Mouse (Mus musculus) urinary bladder, postnatal 36 days (tissue): ENCODE measurements at regions not wholly inside any gene's neighbourhood (a gene's known extent, or its start where the extent isn't known, plus 50 kb on each side); places are given as distances from the start of the nearest gene placed in this dataset.
A peak's percentile ranks its signal among the peaks of the same experiment; 100 is the strongest.

Source experiments
- DNase-seq, 2 experiments: peaks; one replicate each; pipeline ENCODE4 v3.0.0; 2022; ENCODE audit warnings: low spot score in 2 of 2, mixed read lengths in 1 of 2

- DNase-seq: no peak
These were observed 52.0 kb upstream of the Dusp5 start for GRCm38 (mm10) chr19:53476768-53477547.

GRCm38 (mm10) chr19:53469256-53469655, 59.7 kb upstream of the Dusp5 start:
- no peak for DNase-seq

- no peak for DNase-seq
These were observed 64.2 kb upstream of the Dusp5 start for GRCm38 (mm10) chr19:53464681-53465080.

GRCm38 (mm10) chr19:53464135-53464534, 64.8 kb upstream of the Dusp5 start:
- DNase-seq: no peak

GRCm38 (mm10) chr19:53461025-53462015, 67.6 kb upstream of the Dusp5 start:
- peak in 1 of 2 experiments; percentile 42 for DNase-seq

GRCm38 (mm10) chr19:53460312-53461024, 68.4 kb upstream of the Dusp5 start:
- DNase-seq: no peak

GRCm38 (mm10) chr19:53459407-53459788, 69.0 kb upstream of the Smndc1 start:
- DNase-seq: no peak

- DNase-seq: no peak
These were observed 68.5 kb upstream of the Smndc1 start for GRCm38 (mm10) chr19:53458770-53459406.

GRCm38 (mm10) chr19:53456681-53457080, 66.3 kb upstream of the Smndc1 start:
- DNase-seq: no peak

GRCm38 (mm10) chr19:53454571-53454970, 64.2 kb upstream of the Smndc1 start:
- no peak for DNase-seq

- no peak for DNase-seq
These were observed 63.7 kb upstream of the Smndc1 start for GRCm38 (mm10) chr19:53454059-53454458.

GRCm38 (mm10) chr19:53453317-53453947, 63.1 kb upstream of the Smndc1 start:
- no peak for DNase-seq

- DNase-seq: no peak
These were observed 62.0 kb upstream of the Smndc1 start for GRCm38 (mm10) chr19:53452360-53452759.

GRCm38 (mm10) chr19:53451388-53451922, 61.1 kb upstream of the Smndc1 start:
- no peak for DNase-seq

- peak; percentile 59 to 68 for DNase-seq
These were observed 60.4 kb upstream of the Smndc1 start for GRCm38 (mm10) chr19:53450624-53451387.

GRCm38 (mm10) chr19:53449137-53449783, 58.9 kb upstream of the Smndc1 start:
- no peak for DNase-seq

GRCm38 (mm10) chr19:53448206-53448605, 57.8 kb upstream of the Smndc1 start:
- DNase-seq: no peak

- DNase-seq: no peak
These were observed 57.4 kb upstream of the Smndc1 start for GRCm38 (mm10) chr19:53447754-53448153.

- DNase-seq: no peak
These were observed 55.8 kb upstream of the Smndc1 start for GRCm38 (mm10) chr19:53446216-53446615.
